Mouse (Mus musculus) olfactory bulb, adult 2 months (tissue): ENCODE measurements around the gene Ttbk1. TPM values are rescaled to one million over a fixed set of nuclear protein-coding genes. Genes with fewer than 3 reads are reported as not detected.
A peak's percentile ranks its signal among the peaks of the same experiment; 100 is the strongest.

Source experiments
- H3K27ac ChIP-seq: fragments of 200-500 bp; 2 replicates; pipeline ENCODE4 v1.5.1; 2012; ENCODE audit warnings: low read depth, low read length; ENCODE audit not compliant: insufficient read depth
- H3K4me1 ChIP-seq: fragments of 200-500 bp; 2 replicates; pipeline ENCODE4 v1.6.1; 2012; ENCODE audit warnings: low read length; ENCODE audit not compliant: control insufficient read depth, insufficient read depth
- H3K4me3 ChIP-seq: fragments of 200-500 bp; 2 replicates; pipeline ENCODE4 v1.5.1; 2012; ENCODE audit warnings: mild to moderate bottlenecking, low read depth, low read length, moderate library complexity; ENCODE audit not compliant: insufficient read depth
- CTCF ChIP-seq: fragments of 200-500 bp; IDR thresholded peaks from 2 replicates; pipeline ENCODE4 v1.5.1; 2012; ENCODE audit warnings: low read depth, mild to moderate bottlenecking, low read length, moderate library complexity; ENCODE audit not compliant: insufficient read depth
- POLR2A ChIP-seq: fragments of 200-500 bp; IDR thresholded peaks from 2 replicates; pipeline ENCODE4 v1.6.1; 2012; ENCODE audit warnings: mild to moderate bottlenecking, low read depth, low read length, moderate library complexity; ENCODE audit not compliant: insufficient read depth
- WGBS: fragments of 180-500 bp; shearing (Covaris S2); methylation state at CpG from one replicate; pipeline ENCODE4 v1.1.7; 2018; 5-methylcytosine and 5-hydroxymethylcytosine counted together
- polyA plus RNA-seq: library from polyadenylated mRNA; stranded (reverse); fragments of >200 nt; gene quantifications from 2 replicates; pipeline ENCODE4 v1.2.4, GENCODE M21; 2012; ENCODE audit warnings: low replicate concordance; ENCODE audit not compliant: missing spikeins, insufficient read depth, insufficient read length

Ttbk1 gene
- polyA plus RNA-seq, 1 experiment, result not detected

GRCm38 (mm10) chr17:46483561-46484001 is 3.9 kb downstream of the Ttbk1 start:
- Histone ChIP-seq H3K4me3 (peak overlapping the region; percentile 63), H3K27ac (0 out of 2 replicates have a peak overlapping the region, but pooled peaks have one; percentile 7), H3K4me1 (peaks cover 29% of the 10 kb centered on the region)
- no peak for TF ChIP-seq CTCF
- TF ChIP-seq POLR2A, result 0 out of 2 replicates have a peak, but pooled peaks have one; percentile 24
- WGBS, result 3% methylated on average over 16 of the region's 16 CpGs

GRCm38 (mm10) chr17:46477286-46477685 is 10.2 kb downstream of the Ttbk1 start:
- Histone ChIP-seq H3K4me3 (no peak overlapping the region), H3K4me1 (no peaks in the 10 kb centered on the region), H3K27ac (no peak overlapping the region)
- no peak for TF ChIP-seq CTCF
- no peak for TF ChIP-seq POLR2A
- 93% methylated on average over 15 of the region's 15 CpGs for WGBS

GRCm38 (mm10) chr17:46476601-46477000 is 10.9 kb downstream of the Ttbk1 start:
- Histone ChIP-seq H3K4me1 (no peaks in the 10 kb centered on the region), H3K4me3 (no peak overlapping the region), H3K27ac (no peak overlapping the region)
- TF ChIP-seq CTCF (no peak), POLR2A (no peak)
- 84% methylated on average over 8 of the region's 8 CpGs for WGBS

DNA sequence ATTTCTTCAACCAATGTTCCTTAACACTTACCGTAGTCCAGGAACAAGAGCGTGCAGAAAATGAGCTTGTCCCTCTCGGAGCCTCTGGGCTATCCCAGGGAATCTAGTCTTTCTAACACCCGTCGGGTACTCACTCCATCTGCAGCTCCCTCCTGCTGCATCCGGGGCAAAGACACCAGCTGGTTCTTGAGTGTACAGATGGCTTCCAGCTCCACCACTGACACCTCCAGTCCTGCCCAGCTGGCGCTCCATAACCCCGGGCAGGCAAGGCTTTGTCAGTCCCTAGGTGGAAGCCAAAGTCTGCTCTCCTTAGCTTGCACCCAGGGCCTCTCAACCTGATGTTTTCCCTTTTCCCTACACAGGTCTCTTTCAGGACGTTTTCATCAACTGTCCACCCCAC is 19.6 kb downstream of the Ttbk1 start:
- no peak overlapping the region for H3K27ac ChIP-seq
- 80% methylated on average over 9 of the region's 9 CpGs for WGBS
- TF ChIP-seq POLR2A (no peak), CTCF (no peak)

DNA sequence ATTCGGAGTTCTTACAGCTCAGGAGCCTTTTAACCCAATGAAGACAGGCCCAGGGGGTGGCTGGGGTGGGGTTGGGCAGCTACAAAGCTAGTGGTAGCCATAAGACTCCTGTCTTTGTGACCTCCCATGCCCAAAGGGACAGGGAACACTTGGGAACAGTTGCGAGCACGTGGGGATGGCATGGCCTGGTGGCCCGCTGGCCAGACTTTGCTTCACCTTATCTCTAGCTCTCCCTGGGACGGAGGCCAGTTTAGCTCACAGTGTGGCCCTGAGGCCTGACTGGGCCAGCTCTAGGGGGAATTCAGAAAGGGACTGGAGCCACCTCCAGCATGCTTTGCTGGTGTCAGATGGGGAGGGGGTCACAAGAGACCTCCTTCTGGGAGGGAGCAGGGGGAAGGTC is 25.2 kb downstream of the Ttbk1 start:
- TF ChIP-seq POLR2A (no peak), CTCF (no peak)
- Histone ChIP-seq H3K27ac (no peak overlapping the region), H3K4me1 (peaks cover 14% of the 10 kb centered on the region), H3K4me3 (no peak overlapping the region)
- WGBS, result 92% methylated on average over 5 of the region's 5 CpGs

More for the DNA sequence above, 19.6 kb downstream of the Ttbk1 start:
- Histone ChIP-seq H3K4me3 (no peak overlapping the region), H3K4me1 (peaks cover 3% of the 10 kb centered on the region; the same call in 1 of the 2 replicates)

DNA sequence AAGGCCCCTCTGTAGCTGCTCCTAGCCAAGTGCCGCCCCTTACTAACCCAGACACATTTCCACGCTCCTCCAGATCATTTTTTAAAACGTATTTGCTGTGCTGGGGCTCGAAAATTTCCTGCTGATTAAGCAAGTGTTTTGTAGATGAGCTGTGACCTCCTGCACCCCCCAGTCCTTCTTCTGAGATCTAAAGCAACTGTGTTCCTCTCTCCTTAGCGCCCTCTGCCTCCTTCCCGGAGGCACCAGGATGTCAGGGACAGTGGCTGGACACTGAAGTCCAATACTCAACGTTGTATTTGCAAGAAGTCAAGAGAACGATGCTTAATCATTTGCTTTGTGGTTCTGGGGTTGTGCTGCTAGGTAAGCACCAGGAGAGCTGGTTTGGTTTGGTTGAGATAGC is 26.1 kb downstream of the Ttbk1 start:
- 54% methylated on average over 8 of the region's 8 CpGs for WGBS
- TF ChIP-seq POLR2A (no peak), CTCF (no peak)
- no peak overlapping the region for H3K4me3 ChIP-seq
- no peak overlapping the region for H3K27ac ChIP-seq
- peaks cover 14% of the 10 kb centered on the region for H3K4me1 ChIP-seq

- peaks cover 20% of the 10 kb centered on the region for H3K4me1 ChIP-seq
- TF ChIP-seq CTCF, result no peak
- TF ChIP-seq POLR2A, result no peak
- no peak overlapping the region for H3K27ac ChIP-seq
- WGBS, result 19% methylated on average over 32 of the region's 32 CpGs
- H3K4me3 ChIP-seq, result 0 out of 2 replicates have a peak overlapping the region, but pooled peaks have one; percentile 3
Measured at GRCm38 (mm10) chr17:46460673-46461072, 26.8 kb downstream of the Ttbk1 start.

GRCm38 (mm10) chr17:46458439-46458838 is 29.0 kb downstream of the Ttbk1 start:
- 59% methylated on average over 3 of the region's 3 CpGs for WGBS

GRCm38 (mm10) chr17:46457791-46458190 is 29.7 kb downstream of the Ttbk1 start:
- TF ChIP-seq CTCF (no peak), POLR2A (no peak)
- WGBS, result 42% methylated on average over 10 of the region's 10 CpGs
- Histone ChIP-seq H3K27ac (no peak overlapping the region), H3K4me3 (no peak overlapping the region), H3K4me1 (peaks cover 36% of the 10 kb centered on the region)

More at GRCm38 (mm10) chr17:46458439-46458838, 29.0 kb downstream of the Ttbk1 start:
- Histone ChIP-seq H3K4me3 (no peak overlapping the region), H3K4me1 (peaks cover 36% of the 10 kb centered on the region), H3K27ac (no peak overlapping the region)
- TF ChIP-seq POLR2A, result no peak

DNA sequence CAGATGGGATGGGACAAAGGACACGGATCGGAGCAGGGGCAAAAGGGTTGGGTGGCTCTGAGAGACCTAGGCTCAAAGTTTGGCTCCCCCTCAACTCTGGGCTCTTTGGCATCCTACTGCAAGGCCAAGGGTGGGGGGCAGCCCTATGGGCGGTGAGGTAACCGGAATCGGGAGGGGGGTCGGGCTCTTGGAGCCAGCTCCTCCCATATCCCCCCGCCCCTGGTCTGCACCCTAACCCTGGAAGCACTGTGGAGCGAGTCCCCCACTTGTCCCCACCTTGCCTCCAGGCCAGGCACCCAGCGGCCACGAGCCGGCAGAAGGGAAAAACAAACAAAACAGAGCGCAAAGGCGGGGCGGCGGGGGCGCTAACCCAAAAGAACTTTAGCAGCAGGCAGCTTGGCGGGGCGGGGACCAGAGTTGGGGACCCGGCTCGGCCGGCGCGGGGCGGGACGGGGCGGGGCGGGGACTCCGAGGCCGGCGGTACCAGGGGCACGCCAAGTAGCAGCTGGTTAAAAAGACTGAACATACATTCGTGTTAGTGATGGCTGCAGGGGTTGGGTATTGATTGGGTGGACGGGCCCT is 32.3 kb downstream of the Ttbk1 start:
- no peak for TF ChIP-seq POLR2A
- no peak for TF ChIP-seq CTCF
- Histone ChIP-seq H3K27ac (no peak overlapping the region), H3K4me1 (peaks cover 26% of the 10 kb centered on the region), H3K4me3 (peak overlapping the region; percentile 9; the same call in 1 of the 2 replicates)
- 3% methylated on average over 33 of the region's 33 CpGs for WGBS
